Mouse (Mus musculus) thymus, postnatal 10 days (tissue): ENCODE results near the gene Tub.

ENCODE experiments used
- DNase-seq, 2 experiments: peaks; one replicate each; pipeline ENCODE4 v3.0.0; 2021; ENCODE audit warnings: low spot score in 2 of 2

The Tub gene

DNA sequence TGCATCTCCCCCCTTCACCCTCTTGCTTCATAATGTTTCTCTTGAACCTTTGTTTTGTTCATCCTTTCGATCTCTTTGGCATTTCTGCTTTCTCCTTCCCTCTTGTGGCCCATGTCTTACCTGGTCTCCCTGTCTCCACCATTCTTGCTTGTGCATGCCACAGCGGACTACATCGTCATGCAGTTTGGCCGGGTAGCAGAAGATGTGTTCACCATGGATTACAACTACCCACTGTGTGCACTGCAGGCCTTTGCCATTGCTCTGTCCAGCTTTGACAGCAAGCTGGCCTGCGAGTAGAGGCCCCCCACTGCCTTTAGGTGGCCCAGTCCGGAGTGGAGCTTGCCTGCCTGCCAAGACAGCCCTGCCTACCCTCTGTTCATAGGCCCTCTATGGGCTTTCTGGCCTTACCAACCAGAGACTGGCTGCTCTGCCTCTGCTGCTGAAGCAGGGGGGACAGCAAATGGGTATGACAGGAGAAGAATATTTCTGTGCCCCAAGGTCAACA, 79.9 kb downstream of the Tub start:
- no peak for DNase-seq

DNA sequence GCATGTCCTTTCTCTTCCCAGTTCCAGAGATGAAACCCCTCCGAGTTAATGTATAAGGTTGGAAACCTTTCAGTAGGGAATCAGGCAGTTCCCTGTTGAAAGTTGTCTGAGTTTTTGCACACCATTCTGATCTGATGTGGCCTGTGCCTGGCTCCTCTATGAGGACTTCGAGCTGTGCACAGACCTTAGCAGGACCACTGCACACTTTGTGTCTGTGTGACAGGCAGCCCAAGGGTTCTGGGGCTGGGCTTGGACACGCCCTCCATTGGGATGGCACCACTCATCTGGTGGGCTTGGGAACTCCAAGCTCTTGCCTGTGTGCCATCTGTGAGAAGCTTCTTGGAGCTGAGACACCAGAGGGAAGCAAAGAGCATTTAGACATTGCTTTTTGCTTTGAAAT, 81.2 kb downstream of the Tub start:
- no peak for DNase-seq

DNA sequence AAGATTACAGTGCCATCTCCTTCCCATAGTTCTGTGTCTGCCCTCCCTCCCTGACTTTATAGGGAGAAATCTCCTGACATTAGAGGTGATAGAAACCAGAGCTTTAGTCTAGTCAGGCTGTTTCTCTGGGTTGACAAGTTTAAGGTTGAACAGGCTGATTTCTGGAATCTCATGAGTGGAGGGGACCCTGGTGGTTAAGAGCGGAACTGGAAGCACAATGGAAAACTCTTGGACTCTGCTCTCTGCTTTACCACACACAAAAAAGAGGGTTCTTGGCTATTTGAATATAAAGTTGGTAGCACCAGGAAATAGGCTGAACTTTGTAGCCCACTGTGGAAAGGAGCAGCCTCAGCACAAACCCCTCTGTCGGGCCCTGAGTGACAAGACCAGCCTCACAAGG, 81.9 kb downstream of the Tub start:
- no peak for DNase-seq

DNA sequence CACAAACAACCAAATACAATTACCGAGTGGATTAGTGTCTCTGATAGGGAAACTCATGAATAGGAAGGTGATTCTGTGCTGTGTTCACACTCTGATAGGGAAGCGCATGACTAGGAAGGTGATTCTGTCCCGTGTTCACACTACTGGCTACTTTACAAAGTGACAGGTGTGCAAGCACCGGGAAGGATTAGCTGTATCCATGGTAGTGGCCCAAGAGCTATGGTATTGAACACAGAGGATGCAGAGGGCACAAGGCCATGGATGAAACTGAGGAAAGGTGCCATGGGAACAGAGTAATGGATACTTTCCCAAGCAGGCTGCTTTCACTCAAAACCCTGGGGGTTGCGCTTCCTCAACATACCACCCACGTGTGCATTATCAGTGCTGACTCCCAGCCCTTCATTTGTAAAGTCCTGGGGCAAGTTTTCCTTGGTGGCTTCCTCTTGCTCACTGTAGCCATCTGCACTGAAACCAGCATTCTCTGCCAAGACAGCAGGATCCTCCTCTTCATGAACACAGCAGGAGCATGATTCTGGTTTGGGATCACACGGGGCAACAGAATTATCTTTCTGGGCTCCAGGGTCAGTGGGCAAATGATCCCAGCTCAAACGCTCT, 88.1 kb downstream of the Tub start:
- DNase-seq: no peak

DNA sequence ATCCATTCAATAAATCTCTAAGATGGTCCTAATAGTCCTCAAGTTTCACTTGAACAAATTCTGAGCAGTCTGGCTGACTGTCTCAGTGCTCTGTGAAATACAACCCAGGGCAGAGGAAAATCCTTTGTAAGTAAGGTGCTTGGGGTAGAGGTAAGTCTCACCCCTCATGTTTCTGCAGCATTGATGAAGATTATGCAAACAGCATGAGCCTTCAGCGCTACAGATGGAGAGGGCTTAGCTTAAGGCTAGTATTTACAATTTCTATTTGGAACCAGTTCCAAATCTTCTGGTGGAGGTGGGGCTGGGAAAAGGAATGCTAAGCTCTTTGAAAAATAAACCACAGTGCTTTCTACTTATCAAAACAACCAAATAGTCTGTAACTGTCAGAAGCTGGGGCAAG, 88.8 kb downstream of the Tub start:
- DNase-seq: no peak

DNA sequence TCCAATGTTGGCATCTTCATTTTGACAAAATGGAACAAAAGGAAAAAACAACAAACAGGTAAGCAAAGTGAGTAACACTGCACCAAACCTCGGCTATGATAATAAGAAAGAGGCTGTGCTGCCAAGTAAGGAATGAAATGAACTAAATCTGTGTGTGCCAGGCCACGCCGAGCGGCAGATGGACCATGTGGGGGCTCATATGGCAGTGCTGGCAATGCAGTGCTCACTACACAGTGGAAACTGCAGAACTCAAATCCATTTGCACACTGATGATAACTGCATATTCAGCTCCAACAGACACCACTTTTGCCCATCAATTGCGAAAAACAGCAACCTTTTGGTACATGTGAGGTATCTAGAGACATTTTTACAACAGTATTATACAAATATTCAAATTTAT, 89.3 kb downstream of the Tub start:
- DNase-seq: no peak

DNA sequence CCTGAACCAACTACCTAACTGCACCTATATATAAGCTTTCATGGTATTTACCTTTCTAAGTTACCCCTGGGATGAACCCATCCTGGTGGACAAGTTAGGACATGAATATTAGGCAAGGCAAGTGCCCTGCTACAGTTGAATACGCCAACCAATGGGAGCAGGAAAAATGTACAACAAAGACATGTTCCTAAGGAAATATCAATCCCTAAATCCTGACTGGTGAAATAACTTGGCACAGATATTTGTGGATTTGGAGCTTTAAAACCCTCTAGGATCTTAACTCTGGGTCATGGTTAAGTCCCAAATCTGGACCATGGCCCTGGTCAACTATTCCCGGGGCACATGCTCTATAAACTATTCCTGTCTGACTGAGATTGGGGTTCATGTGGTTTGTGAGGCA, 95.7 kb downstream of the Tub start:
- no peak for DNase-seq

DNA sequence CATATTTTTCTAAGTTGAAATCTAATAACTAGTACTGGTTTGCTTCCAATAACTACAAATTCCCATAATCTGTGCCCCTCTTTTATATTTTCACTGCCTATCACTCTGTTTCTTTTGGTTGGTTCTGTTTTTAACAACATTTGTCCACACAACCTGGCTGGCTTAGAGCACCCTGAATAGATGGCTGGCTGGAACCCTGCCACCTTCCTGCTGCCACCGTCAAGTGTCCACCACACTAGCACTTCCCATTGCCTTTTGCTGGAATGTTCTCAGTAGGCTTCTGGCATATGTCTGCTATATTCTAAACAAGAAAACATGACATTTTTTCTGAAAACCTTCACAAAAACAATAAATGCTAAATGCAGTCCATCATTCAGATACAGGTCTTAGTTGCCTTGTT, 100.7 kb downstream of the Tub start:
- DNase-seq: no peak

DNA sequence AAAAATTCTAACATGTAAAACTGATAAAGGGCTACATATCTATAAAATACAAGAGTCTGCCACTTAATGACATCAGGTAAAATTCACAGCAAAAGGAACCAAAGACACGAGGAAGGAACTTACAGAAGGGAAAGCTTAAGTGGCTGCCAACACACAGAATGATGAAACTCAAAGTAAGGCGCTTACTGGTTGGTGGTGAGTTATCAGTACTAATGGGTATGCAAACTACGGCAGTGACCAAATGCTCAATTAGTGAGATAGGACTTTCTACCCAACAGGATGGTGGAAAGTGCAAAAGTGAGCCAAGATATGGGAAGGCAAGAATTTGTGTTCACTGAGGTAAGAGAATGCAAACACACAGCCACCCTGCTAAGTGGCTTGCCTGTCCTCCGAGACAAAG, 109.4 kb downstream of the Tub start:
- no peak for DNase-seq

DNA sequence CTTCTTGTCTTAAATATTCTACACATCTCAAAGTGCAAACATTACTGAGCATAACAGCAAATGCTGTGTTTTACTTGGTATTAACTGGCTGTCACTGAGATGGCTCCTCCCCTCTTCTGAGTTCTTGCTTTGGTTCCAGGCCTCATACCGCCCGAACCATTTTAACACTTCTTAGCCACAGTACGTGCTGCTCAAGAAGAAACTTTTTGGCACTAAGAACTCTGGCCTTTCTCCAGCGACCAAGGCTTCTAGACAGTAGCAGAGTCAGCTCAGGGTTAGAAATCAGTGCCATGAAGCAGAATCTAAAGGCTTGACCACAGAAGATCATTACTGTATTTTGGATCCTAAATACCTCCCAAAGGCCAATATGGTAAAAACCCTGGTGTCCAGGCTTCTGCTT, 119.5 kb downstream of the Tub start:
- DNase-seq: no peak

DNA sequence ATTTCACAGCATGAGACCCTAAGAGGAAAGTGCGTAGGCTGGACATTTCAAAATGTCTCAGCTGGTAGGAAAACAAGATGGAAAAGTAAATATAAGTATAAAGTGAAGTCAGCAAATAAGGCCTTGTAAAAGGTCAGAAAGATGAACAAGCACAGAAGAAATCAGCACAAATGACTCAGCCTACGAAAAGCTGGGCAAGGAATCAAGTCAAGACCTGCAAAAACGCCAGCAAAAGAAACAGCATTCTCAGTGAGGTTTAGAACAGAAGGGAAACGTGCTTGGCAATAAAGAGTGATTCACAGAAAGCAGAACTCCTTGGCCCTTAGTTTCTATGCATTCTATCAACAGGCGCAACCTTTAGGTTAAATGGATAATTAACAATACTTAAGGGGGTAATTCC, 122.2 kb downstream of the Tub start:
- DNase-seq: no peak

DNA sequence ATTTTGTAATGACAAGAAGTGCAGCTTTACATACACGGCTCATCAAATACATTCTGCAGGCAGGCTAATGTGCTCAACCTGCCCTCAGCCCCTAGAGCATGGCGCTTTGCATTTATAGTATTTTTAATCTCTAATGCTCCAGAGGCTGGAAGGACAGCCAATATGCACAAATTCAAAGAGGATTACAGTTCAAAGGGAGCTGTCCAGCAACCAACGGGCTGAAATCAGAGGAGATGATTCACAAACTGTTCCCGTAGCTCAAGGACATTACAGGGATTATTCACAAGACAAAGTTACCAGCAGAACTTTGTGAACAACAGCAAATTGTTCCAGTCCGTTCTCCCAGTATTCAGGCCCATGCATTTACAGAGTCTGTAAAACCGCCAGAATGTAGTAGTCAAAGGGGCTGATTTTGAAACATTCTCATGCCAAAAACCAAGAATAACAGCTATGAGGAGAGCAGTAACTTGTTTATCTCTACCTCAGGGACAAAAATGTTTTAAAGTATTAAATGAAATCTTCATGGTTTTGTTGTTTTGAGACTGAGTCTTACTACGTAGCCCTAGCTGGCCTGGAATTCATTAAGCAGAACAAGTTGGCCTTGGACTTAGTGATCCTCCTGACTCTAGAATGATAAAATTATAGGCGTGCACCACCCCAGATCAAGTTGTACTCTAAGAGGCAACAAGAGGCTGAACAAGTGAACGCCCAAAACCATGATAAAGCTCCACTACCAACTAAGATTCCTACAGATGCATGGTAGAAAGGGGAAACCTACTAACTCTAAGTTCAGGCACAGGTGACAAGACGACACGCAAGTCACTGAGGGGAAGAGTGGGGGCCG, 132.4 kb downstream of the Tub start:
- no peak for DNase-seq

DNA sequence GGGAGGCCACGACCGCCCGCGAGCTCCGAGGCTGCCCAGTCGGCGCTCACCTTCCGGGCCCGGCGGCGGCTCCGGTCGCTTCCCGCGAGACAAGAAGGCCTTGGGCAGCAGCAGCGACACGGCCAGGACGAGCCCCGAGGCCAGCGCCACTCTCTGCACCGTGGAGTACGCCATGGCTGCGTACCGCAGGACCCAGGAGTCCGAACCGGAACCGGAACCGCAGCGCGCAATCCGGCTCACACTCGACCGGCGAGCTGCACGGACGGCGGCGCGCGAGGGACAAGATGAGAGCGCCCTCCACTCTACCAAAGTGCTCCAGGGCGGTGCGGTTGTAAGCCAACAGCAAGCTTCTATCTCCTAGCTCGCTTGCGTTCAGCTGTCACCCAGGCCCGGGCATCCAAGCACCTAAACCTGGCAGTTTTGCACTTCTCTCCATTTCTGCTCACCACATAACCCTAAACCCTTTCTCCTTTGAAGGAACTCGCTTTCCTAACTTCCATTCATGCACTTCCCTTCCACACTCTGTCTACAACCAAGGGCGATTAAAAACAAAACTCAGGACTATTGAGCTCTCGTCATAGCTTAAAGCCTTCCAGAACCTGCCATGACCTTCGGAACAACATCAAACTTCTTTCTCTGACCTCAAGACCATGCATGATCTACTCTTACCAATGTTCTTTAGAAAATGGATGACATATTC, 133.1 kb downstream of the Tub start, which contains the start of gene Ric3:
TSS of gene Ric3 (minus strand) at position 219 of the 700 bp plus-strand sequence.
- DNase-seq: no peak

DNA sequence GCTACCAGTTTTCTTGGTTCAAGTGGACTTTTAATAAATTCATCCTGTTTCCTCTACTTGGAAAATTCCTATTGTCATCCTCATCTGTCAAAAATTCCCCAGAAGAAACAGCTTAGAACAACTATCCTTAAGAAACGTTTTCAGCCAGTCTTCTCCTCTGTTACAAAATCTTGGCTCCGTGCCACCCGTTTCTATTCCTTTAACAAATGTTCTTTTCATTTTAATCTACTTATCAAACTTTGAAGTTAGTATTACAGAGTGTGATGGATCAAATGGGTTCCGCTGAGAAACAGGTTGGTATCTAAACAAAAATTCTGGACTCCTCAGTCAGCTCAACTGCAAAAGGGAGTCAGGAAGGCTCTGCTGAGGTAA, 133.7 kb downstream of the Tub start:
- no peak for DNase-seq
